Mouse (Mus musculus): ENCODE measurements around the gene Lrig3. TPM values are rescaled to one million over a fixed set of nuclear protein-coding genes. Genes with fewer than 3 reads are reported as not detected.

Gene Lrig3
- polyA plus RNA-seq, 1 experiment, result 8.0 TPM

GRCm38 (mm10) chr10:125961411-125962107, 4.4 kb upstream of the Lrig3 start:
- no peak overlapping the region for H3K4me3 ChIP-seq
- no peaks in the 10 kb centered on the region for H3K27me3 ChIP-seq (ENCODE audit: control insufficient read depth, insufficient read depth, insufficient read length)
- H3ac ChIP-seq (ENCODE audit: control insufficient read depth, insufficient read length), result no peak overlapping the region
- no peak overlapping the region for H3K4me2 ChIP-seq (ENCODE audit: low read depth)
- TF ChIP-seq TCF3 (IDR thresholded peaks at IDR 0.05; ENCODE audit: insufficient read length, low read depth) (no peak), REST (IDR thresholded peaks at IDR 0.05; ENCODE audit: insufficient read depth, insufficient read length) (no peak), E2F4 (IDR thresholded peaks at IDR 0.05; ENCODE audit: insufficient read depth) (no peak), MYOD1 (IDR thresholded peaks at IDR 0.05; ENCODE audit: control insufficient read depth in 1 of 3, insufficient read length in 2 of 3, low read depth in 2 of 3) (no peak), POLR2A (IDR thresholded peaks at IDR 0.05; ENCODE audit: insufficient read length, low read depth) (no peak), SRF (IDR thresholded peaks at IDR 0.05; ENCODE audit: control insufficient read depth, insufficient read length, low read depth) (no peak), MAX (IDR thresholded peaks at IDR 0.05; ENCODE audit: low read depth) (no peak), MYOG (IDR thresholded peaks at IDR 0.05; ENCODE audit: control insufficient read depth in 1 of 3, insufficient read depth in 1 of 3, insufficient read length in 2 of 3, low read depth in 2 of 3) (no peak)
- no peaks in the 10 kb centered on the region for H3K36me3 ChIP-seq (ENCODE audit: control insufficient read depth, insufficient read depth)
- no peaks in the 10 kb centered on the region for H3K79me2 ChIP-seq (ENCODE audit: control insufficient read depth, insufficient read depth)

GRCm38 (mm10) chr10:125964709-125965108, 1.3 kb upstream of the Lrig3 start:
- Histone ChIP-seq H3ac (ENCODE audit: control insufficient read depth, insufficient read length) (no peak overlapping the region), H3K27me3 (ENCODE audit: control insufficient read depth, insufficient read depth, insufficient read length) (no peaks in the 10 kb centered on the region), H3K4me3 (no peak overlapping the region), H3K79me2 (ENCODE audit: control insufficient read depth, insufficient read depth) (peaks cover 30% of the 10 kb centered on the region), H3K4me2 (ENCODE audit: low read depth) (no peak overlapping the region), H3K36me3 (ENCODE audit: control insufficient read depth, insufficient read depth) (no peaks in the 10 kb centered on the region)
- TF ChIP-seq USF1 (IDR thresholded peaks at IDR 0.05; ENCODE audit: low read depth) (no peak), REST (IDR thresholded peaks at IDR 0.05; ENCODE audit: insufficient read depth, insufficient read length) (no peak), MYOG (IDR thresholded peaks at IDR 0.05; ENCODE audit: control insufficient read depth in 1 of 3, insufficient read depth in 1 of 3, insufficient read length in 2 of 3, low read depth in 2 of 3) (no peak), TCF12 (IDR thresholded peaks at IDR 0.05; ENCODE audit: insufficient read depth, poor library complexity, severe bottlenecking) (no peak), MYOD1 (IDR thresholded peaks at IDR 0.05; ENCODE audit: control insufficient read depth in 1 of 3, insufficient read length in 2 of 3, low read depth in 2 of 3) (no peak), TCF3 (IDR thresholded peaks at IDR 0.05; ENCODE audit: insufficient read length, low read depth) (no peak), SRF (IDR thresholded peaks at IDR 0.05; ENCODE audit: control insufficient read depth, insufficient read length, low read depth) (no peak), POLR2A (IDR thresholded peaks at IDR 0.05; ENCODE audit: insufficient read length, low read depth) (no peak), E2F4 (IDR thresholded peaks at IDR 0.05; ENCODE audit: insufficient read depth) (no peak), CEBPB (IDR thresholded peaks at IDR 0.05; ENCODE audit: insufficient read depth, poor library complexity, severe bottlenecking) (no peak), POLR2AphosphoS2 (IDR thresholded peaks at IDR 0.05; ENCODE audit: insufficient read length, low read depth) (no peak), MAX (IDR thresholded peaks at IDR 0.05; ENCODE audit: low read depth) (no peak)

GRCm38 (mm10) chr10:125966481-125967251, 698 bp downstream of the Lrig3 start:
- Histone ChIP-seq H3K36me3 (ENCODE audit: control insufficient read depth, insufficient read depth) (no peaks in the 10 kb centered on the region), H3ac (ENCODE audit: control insufficient read depth, insufficient read length) (peak overlapping the region; percentile 91), H3K4me3 (peak overlapping the region; percentile 77), H3K27me3 (ENCODE audit: control insufficient read depth, insufficient read depth, insufficient read length) (no peaks in the 10 kb centered on the region), H3K79me2 (ENCODE audit: control insufficient read depth, insufficient read depth) (peaks cover 50% of the 10 kb centered on the region), H3K4me2 (ENCODE audit: low read depth) (peak overlapping the region; percentile 92)
- TF ChIP-seq TCF12 (IDR thresholded peaks at IDR 0.05; ENCODE audit: insufficient read depth, poor library complexity, severe bottlenecking), result no peak
- TF ChIP-seq E2F4 (IDR thresholded peaks at IDR 0.05; ENCODE audit: insufficient read depth), result no peak
- TF ChIP-seq TCF3 (IDR thresholded peaks at IDR 0.05; ENCODE audit: insufficient read length, low read depth), result no peak
- TF ChIP-seq USF1 (IDR thresholded peaks at IDR 0.05; ENCODE audit: low read depth), result no peak
- TF ChIP-seq POLR2A (IDR thresholded peaks at IDR 0.05; ENCODE audit: insufficient read length, low read depth), result no peak
- no peak for TF ChIP-seq CEBPB (IDR thresholded peaks at IDR 0.05; ENCODE audit: insufficient read depth, poor library complexity, severe bottlenecking)

- no peak for TF ChIP-seq USF1 (IDR thresholded peaks at IDR 0.05; ENCODE audit: low read depth)
- peak overlapping the region; percentile 77 for H3K4me3 ChIP-seq
- H3K4me2 ChIP-seq (ENCODE audit: low read depth), result peak overlapping the region; percentile 92
- no peaks in the 10 kb centered on the region for H3K27me3 ChIP-seq (ENCODE audit: control insufficient read depth, insufficient read depth, insufficient read length)
- H3K79me2 ChIP-seq (ENCODE audit: control insufficient read depth, insufficient read depth), result peaks cover 59% of the 10 kb centered on the region
- peaks cover 4% of the 10 kb centered on the region for H3K36me3 ChIP-seq (ENCODE audit: control insufficient read depth, insufficient read depth)
- peak overlapping the region; percentile 91 for H3ac ChIP-seq (ENCODE audit: control insufficient read depth, insufficient read length)
These were observed 1.6 kb downstream of the Lrig3 start for GRCm38 (mm10) chr10:125967436-125968160.

All from myocyte (in vitro differentiated cells).